Mouse (Mus musculus) liver, embryonic 15.5 days (tissue): ENCODE results near the gene Heatr5b. TPM values are rescaled to one million over a fixed set of nuclear protein-coding genes. Genes with fewer than 3 reads are reported as not detected.

Source experiments
- ATAC-seq: fragments of 200-750 bp; cut with Nextera tagmentation; 2 replicates; pipeline ENCODE4 v1.8.0; 2017; ENCODE audit warnings: moderate number of reproducible peaks, mild to moderate bottlenecking, moderate library complexity; ENCODE audit not compliant: insufficient read depth
- H3K27ac ChIP-seq: fragments of 300-500 bp; sonication (generic); replicated peaks from 2 replicates; pipeline ENCODE4 v1.5.1; 2015; ENCODE audit warnings: mild to moderate bottlenecking, inconsistent platforms
- H3K27me3 ChIP-seq: fragments of 300-500 bp; sonication (generic); 2 replicates; pipeline ENCODE4 v1.6.1; 2015; ENCODE audit warnings: mild to moderate bottlenecking, inconsistent platforms
- H3K36me3 ChIP-seq: fragments of 300-500 bp; sonication (generic); replicated peaks from 2 replicates; pipeline ENCODE4 v1.6.1; 2015; ENCODE audit warnings: moderate library complexity, mild to moderate bottlenecking, inconsistent platforms
- H3K4me1 ChIP-seq: fragments of 300-500 bp; sonication (generic); replicated peaks from 2 replicates; pipeline ENCODE4 v1.6.1; 2015; ENCODE audit warnings: inconsistent platforms
- H3K4me2 ChIP-seq: fragments of 300-500 bp; sonication (generic); 2 replicates; pipeline ENCODE4 v1.6.1; 2015; ENCODE audit warnings: moderate library complexity, mild to moderate bottlenecking, inconsistent platforms
- H3K4me3 ChIP-seq: fragments of 300-500 bp; sonication (generic); replicated peaks from 2 replicates; pipeline ENCODE4 v1.5.1; 2015; ENCODE audit warnings: mild to moderate bottlenecking, inconsistent platforms
- H3K9ac ChIP-seq: fragments of 300-500 bp; sonication (generic); 2 replicates; pipeline ENCODE4 v1.6.1; 2015; ENCODE audit warnings: moderate library complexity, mild to moderate bottlenecking, inconsistent platforms
- H3K9me3 ChIP-seq: fragments of 300-500 bp; sonication (generic); replicated peaks from 2 replicates; pipeline ENCODE4 v1.6.1; 2016; ENCODE audit warnings: inconsistent platforms
- WGBS: fragments of 180-500 bp; shearing (Covaris S2); methylation state at CpG from one replicate; pipeline ENCODE4 v1.1.7; 2015; ENCODE audit warnings: mixed read lengths; ENCODE audit not compliant: insufficient replicate concordance; 5-methylcytosine and 5-hydroxymethylcytosine counted together
- polyA plus RNA-seq: library from polyadenylated mRNA; unstranded; fragments of >200 nt; fragmentation: Nextera tagmentation; extraction: Ambion mirVana; gene quantifications from 2 replicates; pipeline ENCODE4 v1.2.1, GENCODE M21; 2015

Gene Heatr5b
- 3.7 and 4.1 TPM in 2 replicates for polyA plus RNA-seq

- peak; percentile 99 for ATAC-seq
- Histone ChIP-seq H3K27ac (peak within 1 kb of the TSS; percentile 96), H3K27me3 (no peaks in the 10 kb centered on the region), H3K9me3 (no peaks in the 10 kb centered on the region), H3K4me3 (peak within 1 kb of the TSS; percentile 96), H3K4me1 (peaks cover 12% of the 10 kb centered on the region), H3K4me2 (peak within 1 kb of the TSS; percentile 93), H3K9ac (peak within 1 kb of the TSS; percentile 90), H3K36me3 (peaks cover 21% of the 10 kb centered on the region)
- WGBS, result under 1% methylated on average over 81 of the region's 81 CpGs
Measured at GRCm38 (mm10) chr17:78834856-78835835, at the start of gene Heatr5b, which contains the start of gene Gpatch11. Gene Heatr5b, minus strand, starts transcription at chr17:78835364. Gene Gpatch11, plus strand, starts transcription at chr17:78835567.

- Histone ChIP-seq H3K36me3 (peaks cover 9% of the 10 kb centered on the region; the same call in 1 of the 2 replicates), H3K9ac (no peak overlapping the region), H3K27ac (no peak overlapping the region), H3K4me3 (no peak overlapping the region), H3K4me2 (no peak overlapping the region), H3K9me3 (no peaks in the 10 kb centered on the region), H3K27me3 (no peaks in the 10 kb centered on the region), H3K4me1 (peaks cover 26% of the 10 kb centered on the region)
- WGBS, result 89% methylated on average over 4 of the region's 4 CpGs
- no peak for ATAC-seq
Measured at GRCm38 (mm10) chr17:78883291-78883690, 48.1 kb upstream of the Heatr5b start.

GRCm38 (mm10) chr17:78882401-78883112, 47.4 kb upstream of the Heatr5b start, which contains the start of gene Eif2ak2:
Gene Eif2ak2, minus strand, starts transcription at chr17:78882573.
- Histone ChIP-seq H3K9me3 (no peaks in the 10 kb centered on the region), H3K27ac (peak within 1 kb of the TSS; percentile 70)

GRCm38 (mm10) chr17:78881878-78882304, 46.7 kb upstream of the Heatr5b start:
- 4% methylated on average over 7 of the region's 7 CpGs for WGBS
- Histone ChIP-seq H3K36me3 (peaks cover 23% of the 10 kb centered on the region), H3K4me1 (peaks cover 26% of the 10 kb centered on the region), H3K9ac (peak overlapping the region; percentile 79), H3K27ac (peak overlapping the region; percentile 70), H3K4me3 (peak overlapping the region; percentile 87), H3K9me3 (no peaks in the 10 kb centered on the region), H3K4me2 (peak overlapping the region; percentile 79), H3K27me3 (no peaks in the 10 kb centered on the region)
- ATAC-seq, result peak; percentile 56

More at GRCm38 (mm10) chr17:78882401-78883112, 47.4 kb upstream of the Heatr5b start, which contains the start of gene Eif2ak2:
- WGBS, result under 1% methylated on average over 28 of the region's 28 CpGs
- no peaks in the 10 kb centered on the region for H3K27me3 ChIP-seq
- H3K9ac ChIP-seq, result peak within 1 kb of the TSS; percentile 79
- H3K4me1 ChIP-seq, result peaks cover 26% of the 10 kb centered on the region
- peak; percentile 98 for ATAC-seq
- H3K4me2 ChIP-seq, result peak within 1 kb of the TSS; percentile 79
- peak within 1 kb of the TSS; percentile 87 for H3K4me3 ChIP-seq
- peaks cover 16% of the 10 kb centered on the region for H3K36me3 ChIP-seq

GRCm38 (mm10) chr17:78873886-78874285, 38.7 kb upstream of the Heatr5b start:
- Histone ChIP-seq H3K27me3 (no peaks in the 10 kb centered on the region), H3K36me3 (peaks cover 80% of the 10 kb centered on the region)

GRCm38 (mm10) chr17:78856243-78856642, 21.1 kb upstream of the Heatr5b start:
- Histone ChIP-seq H3K4me2 (no peak overlapping the region), H3K4me1 (no peaks in the 10 kb centered on the region), H3K27me3 (no peaks in the 10 kb centered on the region), H3K9ac (no peak overlapping the region), H3K27ac (no peak overlapping the region), H3K36me3 (peaks cover 66% of the 10 kb centered on the region), H3K9me3 (no peaks in the 10 kb centered on the region), H3K4me3 (no peak overlapping the region)
- 76% methylated on average over 10 of the region's 10 CpGs for WGBS
- no peak for ATAC-seq

More at GRCm38 (mm10) chr17:78873886-78874285, 38.7 kb upstream of the Heatr5b start:
- no peak overlapping the region for H3K4me3 ChIP-seq
- no peak overlapping the region for H3K4me2 ChIP-seq
- no peak for ATAC-seq
- no peaks in the 10 kb centered on the region for H3K4me1 ChIP-seq
- H3K9ac ChIP-seq, result no peak overlapping the region
- H3K9me3 ChIP-seq, result no peaks in the 10 kb centered on the region
- H3K27ac ChIP-seq, result no peak overlapping the region
- WGBS, result 75% methylated on average over 6 of the region's 6 CpGs

GRCm38 (mm10) chr17:78842271-78842928, 7.2 kb upstream of the Heatr5b start:
- H3K27ac ChIP-seq, result no peak overlapping the region
- no peaks in the 10 kb centered on the region for H3K4me1 ChIP-seq
- no peaks in the 10 kb centered on the region for H3K27me3 ChIP-seq
- ATAC-seq, result no peak
- peaks cover 70% of the 10 kb centered on the region for H3K36me3 ChIP-seq
- H3K9ac ChIP-seq, result no peak overlapping the region
- no peak overlapping the region for H3K4me2 ChIP-seq
- H3K4me3 ChIP-seq, result no peak overlapping the region
- no peaks in the 10 kb centered on the region for H3K9me3 ChIP-seq
- WGBS, result 76% methylated on average over 7 of the region's 7 CpGs

GRCm38 (mm10) chr17:78836056-78836455, 892 bp upstream of the Heatr5b start:
- H3K27ac ChIP-seq, result peak overlapping the region; percentile 96
- H3K9ac ChIP-seq, result peak overlapping the region; percentile 74
- peak overlapping the region; percentile 96 for H3K4me3 ChIP-seq
- H3K36me3 ChIP-seq, result peaks cover 23% of the 10 kb centered on the region
- H3K9me3 ChIP-seq, result no peaks in the 10 kb centered on the region
- H3K4me2 ChIP-seq, result peak overlapping the region; percentile 93
- H3K4me1 ChIP-seq, result peaks cover 12% of the 10 kb centered on the region
- no peak for ATAC-seq
- WGBS, result 23% methylated on average over 2 of the region's 2 CpGs
- H3K27me3 ChIP-seq, result no peaks in the 10 kb centered on the region

- Histone ChIP-seq H3K27ac (no peak overlapping the region), H3K9me3 (no peaks in the 10 kb centered on the region), H3K27me3 (no peaks in the 10 kb centered on the region), H3K4me3 (no peak overlapping the region), H3K4me1 (no peaks in the 10 kb centered on the region), H3K9ac (no peak overlapping the region), H3K4me2 (no peak overlapping the region), H3K36me3 (peaks cover 46% of the 10 kb centered on the region)
- no peak for ATAC-seq
- WGBS, result 78% methylated on average over 13 of the region's 13 CpGs
Measured at GRCm38 (mm10) chr17:78824346-78824745, 10.8 kb downstream of the Heatr5b start.

- Histone ChIP-seq H3K9me3 (no peaks in the 10 kb centered on the region), H3K4me1 (no peaks in the 10 kb centered on the region), H3K4me3 (no peak overlapping the region), H3K4me2 (no peak overlapping the region), H3K27me3 (no peaks in the 10 kb centered on the region), H3K27ac (no peak overlapping the region), H3K9ac (no peak overlapping the region), H3K36me3 (peaks cover 25% of the 10 kb centered on the region)
- ATAC-seq, result no peak
- 81% methylated on average over 3 of the region's 3 CpGs for WGBS
Measured at GRCm38 (mm10) chr17:78809582-78809981, 25.6 kb downstream of the Heatr5b start.
